Mouse (Mus musculus): Measurements from ENCODE around the gene Tep1.

Tep1 gene

GRCm38 (mm10) chr14:50862641-50863040 lies 7.7 kb downstream of the Tep1 start:
- 91% methylated on average over 10 of the region's 10 CpGs for WGBS

GRCm38 (mm10) chr14:50855788-50856187 lies 14.6 kb downstream of the Tep1 start:
- 92% methylated on average over 5 of the region's 5 CpGs for WGBS

- WGBS: 76% methylated on average over 6 of the region's 6 CpGs
Measured at GRCm38 (mm10) chr14:50837236-50837635, 33.1 kb downstream of the Tep1 start.

GRCm38 (mm10) chr14:50834435-50834834 lies 35.9 kb downstream of the Tep1 start:
- WGBS: 39% methylated on average over 2 of the region's 2 CpGs

- WGBS: 68% methylated on average over 10 of the region's 10 CpGs
Measured at GRCm38 (mm10) chr14:50833964-50834363, 36.4 kb downstream of the Tep1 start.

GRCm38 (mm10) chr14:50829878-50830277 lies 40.5 kb downstream of the Tep1 start:
- WGBS: 89% methylated on average over 3 of the region's 3 CpGs

- 49% methylated on average over 4 of the region's 4 CpGs for WGBS
Measured at GRCm38 (mm10) chr14:50826579-50826978, 43.8 kb downstream of the Tep1 start.

GRCm38 (mm10) chr14:50824219-50824618 lies 46.1 kb downstream of the Tep1 start:
- 80% methylated on average over 9 of the region's 9 CpGs for WGBS

- 83% methylated on average over 2 of the region's 2 CpGs for WGBS
Measured at GRCm38 (mm10) chr14:50823240-50823639, 47.1 kb downstream of the Tep1 start.

- WGBS: 88% methylated on average over 2 of the region's 2 CpGs
Measured at GRCm38 (mm10) chr14:50813060-50813459, 57.3 kb downstream of the Tep1 start.

- under 1% methylated on average over 42 of the region's 42 CpGs for WGBS
Measured at GRCm38 (mm10) chr14:50807487-50808072, 62.8 kb downstream of the Tep1 start, which contains the start of the genes Ccnb1ip1 and Parp2. Gene Ccnb1ip1, minus strand, starts transcription at chr14:50807732. Gene Parp2, plus strand, starts transcription at chr14:50807841.

GRCm38 (mm10) chr14:50806469-50806868 lies 63.9 kb downstream of the Tep1 start:
- 88% methylated on average over 5 of the region's 5 CpGs for WGBS

- WGBS: 83% methylated on average over 13 of the region's 13 CpGs
Measured at GRCm38 (mm10) chr14:50804683-50805082, 65.7 kb downstream of the Tep1 start.

- WGBS: 55% methylated on average over 4 of the region's 4 CpGs
Measured at GRCm38 (mm10) chr14:50802843-50803562, 67.4 kb downstream of the Tep1 start.

GRCm38 (mm10) chr14:50802441-50802840 lies 67.9 kb downstream of the Tep1 start:
- WGBS: 92% methylated on average over 6 of the region's 6 CpGs

- 8% methylated on average over 3 of the region's 3 CpGs for WGBS
Measured at GRCm38 (mm10) chr14:50799502-50800259, 70.7 kb downstream of the Tep1 start.

GRCm38 (mm10) chr14:50798512-50798911 lies 71.8 kb downstream of the Tep1 start:
- 76% methylated on average over 2 of the region's 2 CpGs for WGBS

GRCm38 (mm10) chr14:50796464-50796863 lies 73.9 kb downstream of the Tep1 start:
- 85% methylated on average over 1 of the region's 1 CpGs for WGBS

GRCm38 (mm10) chr14:50795965-50796364 lies 74.4 kb downstream of the Tep1 start:
- 88% methylated on average over 4 of the region's 4 CpGs for WGBS

GRCm38 (mm10) chr14:50795261-50795935 lies 75.0 kb downstream of the Tep1 start:
- WGBS: 95% methylated on average over 24 of the region's 24 CpGs

- 6% methylated on average over 2 of the region's 2 CpGs for WGBS
Measured at GRCm38 (mm10) chr14:50788157-50788556, 82.2 kb downstream of the Tep1 start.

- under 1% methylated on average over 21 of the region's 21 CpGs for WGBS
Measured at GRCm38 (mm10) chr14:50785251-50785637, 85.1 kb downstream of the Tep1 start, which contains the start of gene Ttc5. Gene Ttc5, minus strand, starts transcription at chr14:50785519.

Data from cerebral cortex, adult 2 months (tissue).